8 mouse cellular contexts compared by ENCODE assay signal in the genomic region with DNA sequence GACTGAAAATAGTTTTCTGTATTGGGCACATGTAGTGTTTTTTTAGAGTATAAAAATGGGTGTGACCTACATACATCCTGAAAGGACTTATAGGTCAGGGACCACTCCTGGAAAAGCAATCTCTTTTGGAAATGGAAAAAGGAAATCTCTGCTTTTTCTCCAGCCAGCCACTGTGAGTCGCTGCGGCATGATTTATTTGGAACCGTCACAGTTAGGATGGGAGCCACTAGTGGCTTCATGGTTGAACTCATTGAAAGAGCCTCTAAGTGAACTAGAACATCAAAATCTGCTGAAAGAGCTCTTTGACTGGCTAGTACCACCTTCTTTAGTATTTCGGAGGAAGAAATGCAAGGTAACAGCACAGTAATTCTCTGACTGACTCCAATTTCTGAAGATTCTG.
DNase-seq lines count a peak whose midpoint lies in the region; ATAC-seq and TF ChIP-seq lines count a peak whose summit lies in the region.
"Had no signal": no experiment of that assay in that cellular context is flagged by ENCODE, and none has a peak within 500 bp of the region (broad histone marks: within the 10 kb centered on the region; RNA-seq: fewer than 3 reads in every experiment).

No protein-coding gene starts in this region.

- no peak overlapping the region for H3K9ac ChIP-seq in heart, embryonic 12.5 days
- no peak overlapping the region for H3K9ac ChIP-seq in lung, embryonic 14.5 days
- H3K9ac ChIP-seq: limb, embryonic 12.5 days had no signal

- no peaks in the 10 kb centered on the region for H3K9me3 ChIP-seq in heart, embryonic 12.5 days (replicated peaks)
- no peaks in the 10 kb centered on the region for H3K9me3 ChIP-seq in lung, embryonic 14.5 days (ENCODE audit: low read depth, low read length)
- H3K9me3 ChIP-seq: limb, embryonic 12.5 days had no signal

- H3K4me2 ChIP-seq in heart, embryonic 12.5 days = no peak overlapping the region
- H3K4me2 ChIP-seq in lung, embryonic 14.5 days = no peak overlapping the region
- H3K4me2 ChIP-seq: limb, embryonic 12.5 days had no signal

- no peaks in the 10 kb centered on the region for H3K27me3 ChIP-seq in heart, embryonic 12.5 days (replicated peaks)
- H3K27me3 ChIP-seq in lung, embryonic 14.5 days (ENCODE audit: insufficient read depth, low read length) = no peaks in the 10 kb centered on the region
- H3K27me3 ChIP-seq: limb, embryonic 12.5 days had no signal

- DNase-seq in heart, postnatal 14 days = peak; percentile 21 to 39
- DNase-seq in lung, embryonic 14.5 days = peak; percentile 64
- DNase-seq in lung, adult 18-20 months = no peak
- DNase-seq in embryo, embryonic 10 days (ENCODE audit: low spot score) = peak; percentile 31
- peak; percentile 26 for DNase-seq in retina, postnatal 1 day

- 39% methylated on average over 4 of the region's 4 CpGs for WGBS in heart, embryonic 12.5 days
- 40% methylated on average over 4 of the region's 4 CpGs for WGBS in lung, embryonic 14.5 days

- TF ChIP-seq CTCF in lung, embryonic 14.5 days (IDR thresholded peaks at IDR 0.05; ENCODE audit: low read depth) = peak; percentile 55

- H3K27ac ChIP-seq in heart, embryonic 12.5 days (ENCODE audit: poor library complexity, severe bottlenecking) = no peak overlapping the region
- no peak overlapping the region for H3K27ac ChIP-seq in lung, embryonic 14.5 days (ENCODE audit: low read depth)
- H3K27ac ChIP-seq: limb, embryonic 12.5 days had no signal

- intact Hi-C loops in heart, postnatal 14 days (cut with DNase I) = loop anchor here (5.0 kb wide), 2 partner anchors 237 to 307 kb away; no protein-coding TSS in a partner anchor

- H3K4me3 ChIP-seq in heart, embryonic 12.5 days = no peak overlapping the region
- no peak overlapping the region for H3K4me3 ChIP-seq in lung, embryonic 14.5 days (ENCODE audit: low read depth, low read length)
- H3K4me3 ChIP-seq: limb, embryonic 12.5 days had no signal

- no peak for ATAC-seq in heart, embryonic 12.5 days (ENCODE audit: insufficient number of reproducible peaks, low FRiP score)
- no peak for ATAC-seq in lung, embryonic 14.5 days (ENCODE audit: insufficient read depth)
- no peak for ATAC-seq in granulocyte monocyte progenitor cell, adult 5-6 weeks (replicated peaks; ENCODE audit: poor library complexity, severe bottlenecking)

- no peaks in the 10 kb centered on the region for H3K4me1 ChIP-seq in heart, embryonic 12.5 days (replicated peaks)
- no peaks in the 10 kb centered on the region for H3K4me1 ChIP-seq in lung, embryonic 14.5 days (ENCODE audit: insufficient read depth)
- H3K4me1 ChIP-seq: limb, embryonic 12.5 days had no signal

- H3K36me3 ChIP-seq in heart, embryonic 12.5 days = no peaks in the 10 kb centered on the region
- H3K36me3 ChIP-seq in lung, embryonic 14.5 days (ENCODE audit: insufficient read depth) = no peaks in the 10 kb centered on the region
- H3K36me3 ChIP-seq: limb, embryonic 12.5 days had no signal

Comparison
In these comparisons a context has a peak if more than half of its experiments do, and no peak if none do; other contexts are left out.
1. DNase-seq: peak in heart, postnatal 14 days (2 of 2), lung, embryonic 14.5 days (single experiment), embryo, embryonic 10 days (single experiment) and retina, postnatal 1 day (single experiment); none in lung, adult 18-20 months (0 of 2).